Mouse (Mus musculus): Measurements from ENCODE around the gene Itgb6.

- TF ChIP-seq POLR2A (IDR thresholded peaks at IDR 0.05; ENCODE audit: borderline replicate concordance, low read depth, low read length) (no peak), CTCF (IDR thresholded peaks at IDR 0.05; ENCODE audit: low read depth, low read length) (no peak)
Measured at GRCm38 (mm10) chr2:60705426-60705825, 17.0 kb downstream of the Itgb6 start.
